Mouse (Mus musculus): ENCODE measurements around the gene Ehmt2. TPM values are rescaled to one million over a fixed set of nuclear protein-coding genes. Genes with fewer than 3 reads are reported as not detected.

The Ehmt2 gene
- total RNA-seq, 2 experiments from 2014 or later, result 162 to 194 TPM

DNA sequence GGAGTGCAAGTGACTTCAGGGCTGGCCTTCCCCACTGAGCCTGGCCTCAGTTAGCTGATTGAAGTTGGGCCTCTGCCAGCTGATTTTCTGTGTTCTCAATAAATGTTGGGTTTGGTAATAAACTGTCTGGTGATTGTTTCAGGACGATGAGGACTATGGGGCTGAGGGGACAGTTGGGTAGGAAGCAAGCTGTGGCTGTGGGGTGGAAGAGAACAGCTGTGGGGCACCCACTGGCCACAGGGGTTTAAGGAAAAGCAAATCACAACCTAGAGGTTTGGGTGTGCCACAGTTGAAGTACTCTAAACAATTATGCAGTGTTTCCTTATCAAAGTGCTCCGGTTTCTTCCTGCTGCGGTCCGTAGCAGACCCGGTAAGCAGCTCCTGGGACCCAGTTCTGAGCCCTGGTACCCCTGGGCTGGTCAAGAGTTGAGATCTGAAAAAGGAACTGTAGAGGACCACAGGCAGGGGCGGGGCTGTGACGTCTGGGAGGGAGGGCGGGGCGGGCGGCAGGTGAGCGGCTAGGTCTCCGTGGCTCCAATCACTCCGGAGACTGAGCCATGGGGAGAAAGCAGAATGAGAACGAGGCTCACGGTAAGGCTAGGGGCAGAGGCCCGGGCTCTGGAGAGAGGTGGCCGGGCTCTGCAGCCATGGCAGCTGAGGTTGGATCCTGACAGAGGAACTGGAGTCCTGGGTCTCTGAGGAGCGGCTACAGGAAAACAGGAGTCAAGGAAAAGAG is 15.8 kb downstream of the Ehmt2 start, which contains the start of gene Slc44a4:
Slc44a4 (plus strand) TSS at position 537 of the 736 bp plus-strand sequence.
- intact Hi-C loops (cut with DNase I), result loop anchor here (5.0 kb wide), 1 partner anchor 57 kb away; no protein-coding TSS in a partner anchor
- no peak for DNase-seq (ENCODE audit: low spot score in 2 of 2)

DNA sequence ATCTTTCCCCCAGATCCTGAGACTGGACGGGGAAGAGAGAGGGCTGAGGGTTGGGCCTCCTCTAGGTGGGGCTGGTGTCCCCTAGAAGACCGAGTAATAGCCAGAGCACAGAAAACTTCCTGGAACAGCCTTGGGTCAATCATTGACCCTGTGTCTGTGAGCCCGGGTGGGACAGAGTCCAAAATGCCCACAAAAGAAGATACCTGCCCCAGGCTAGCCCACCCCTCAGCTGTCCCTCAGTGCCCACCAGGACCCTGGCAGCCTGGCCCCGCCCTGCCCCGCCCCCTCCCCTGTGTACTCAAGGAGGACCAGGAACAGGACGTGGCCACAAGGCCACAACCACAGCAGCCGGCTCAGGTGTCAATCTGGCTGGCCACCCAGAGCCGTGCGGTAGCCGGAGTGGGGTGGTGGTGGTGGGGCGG is 17.2 kb downstream of the Ehmt2 start:
- intact Hi-C loops (cut with DNase I), result no loop called here
- DNase-seq (ENCODE audit: low spot score in 2 of 2), result no peak

DNA sequence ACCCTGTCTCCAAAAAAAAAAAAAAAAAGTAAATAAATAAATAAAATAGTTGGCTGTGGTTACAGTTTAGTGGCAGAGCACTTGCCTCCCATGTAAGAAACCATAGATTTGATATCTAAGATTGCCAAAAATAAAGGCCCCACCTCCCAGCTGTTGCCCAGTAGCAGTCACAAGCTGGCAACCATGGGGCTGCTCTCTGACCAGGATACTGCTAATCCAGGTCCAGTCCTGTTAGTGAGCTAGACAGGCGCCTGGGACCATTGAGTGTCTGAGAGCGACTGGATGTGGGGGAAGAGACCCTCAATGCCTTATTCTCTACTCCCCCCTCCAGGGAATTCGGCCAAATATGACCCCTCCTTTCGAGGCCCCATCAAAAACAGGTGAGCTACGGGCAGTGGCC is 18.0 kb downstream of the Ehmt2 start:
- intact Hi-C loops (cut with DNase I), result no loop called here
- no peak for DNase-seq (ENCODE audit: low spot score in 2 of 2)

DNA sequence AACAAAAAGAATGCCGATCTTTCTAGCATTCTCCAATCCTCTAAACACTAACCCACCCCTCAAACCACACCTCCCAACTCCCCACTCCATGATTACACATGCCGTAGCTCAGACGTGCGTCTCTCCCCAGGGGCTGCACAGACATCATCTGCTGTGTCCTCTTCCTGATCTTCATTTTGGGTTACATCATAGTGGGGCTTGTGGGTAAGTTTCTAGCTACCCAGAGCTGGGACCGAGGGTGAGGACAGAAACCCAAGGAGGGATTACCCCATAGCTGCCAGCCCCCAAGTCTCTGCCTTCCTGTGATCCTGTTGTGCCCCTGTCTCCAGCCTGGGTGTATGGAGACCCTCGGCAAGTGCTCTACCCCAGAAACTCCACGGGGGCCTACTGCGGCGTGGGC is 18.9 kb downstream of the Ehmt2 start:
- intact Hi-C loops (cut with DNase I), result no loop called here
- DNase-seq (ENCODE audit: low spot score in 2 of 2), result no peak

DNA sequence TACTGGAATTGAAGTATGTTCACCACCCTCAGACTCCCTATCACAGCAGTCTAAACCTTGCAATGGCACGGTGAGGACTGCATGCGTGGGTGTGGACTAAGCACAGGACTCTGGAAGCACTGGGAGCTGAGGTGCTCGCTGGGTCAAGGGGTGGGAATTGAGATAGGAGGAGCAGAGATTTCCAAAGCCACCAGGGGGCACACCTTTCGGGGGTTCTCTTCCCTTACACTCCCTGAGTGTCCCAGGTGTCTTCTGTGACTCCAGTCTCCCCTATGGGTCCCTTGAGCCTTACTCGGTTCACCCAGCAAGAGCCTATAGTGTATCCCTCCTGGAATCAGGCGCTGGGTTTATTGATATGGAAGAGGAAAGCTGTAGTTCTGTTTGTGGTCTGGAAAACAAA is 24.7 kb downstream of the Ehmt2 start:
- no peak for DNase-seq (ENCODE audit: low spot score in 2 of 2)
- intact Hi-C loops (cut with DNase I), result no loop called here

DNA sequence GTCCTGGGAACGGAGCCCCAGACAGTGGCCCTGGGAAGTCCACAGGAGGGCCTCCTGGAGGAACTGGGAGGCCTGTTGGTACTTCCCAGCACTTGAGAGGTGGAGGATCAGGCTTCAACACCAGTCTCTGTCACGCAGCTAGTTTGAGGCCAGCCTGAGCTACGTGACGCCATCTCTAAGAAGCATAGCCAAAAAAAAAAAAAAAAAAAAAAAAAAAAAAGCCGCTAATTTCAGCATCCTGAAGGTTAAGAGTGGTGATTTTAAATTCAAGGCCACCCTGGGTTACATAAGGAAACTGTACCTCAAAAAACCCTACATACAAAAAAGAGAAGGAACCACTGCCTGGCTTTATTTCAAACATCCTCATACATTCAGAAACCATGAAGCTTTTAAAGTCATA is 26.0 kb downstream of the Ehmt2 start:
- DNase-seq (ENCODE audit: low spot score in 2 of 2), result no peak
- intact Hi-C loops (cut with DNase I), result no loop called here

DNA sequence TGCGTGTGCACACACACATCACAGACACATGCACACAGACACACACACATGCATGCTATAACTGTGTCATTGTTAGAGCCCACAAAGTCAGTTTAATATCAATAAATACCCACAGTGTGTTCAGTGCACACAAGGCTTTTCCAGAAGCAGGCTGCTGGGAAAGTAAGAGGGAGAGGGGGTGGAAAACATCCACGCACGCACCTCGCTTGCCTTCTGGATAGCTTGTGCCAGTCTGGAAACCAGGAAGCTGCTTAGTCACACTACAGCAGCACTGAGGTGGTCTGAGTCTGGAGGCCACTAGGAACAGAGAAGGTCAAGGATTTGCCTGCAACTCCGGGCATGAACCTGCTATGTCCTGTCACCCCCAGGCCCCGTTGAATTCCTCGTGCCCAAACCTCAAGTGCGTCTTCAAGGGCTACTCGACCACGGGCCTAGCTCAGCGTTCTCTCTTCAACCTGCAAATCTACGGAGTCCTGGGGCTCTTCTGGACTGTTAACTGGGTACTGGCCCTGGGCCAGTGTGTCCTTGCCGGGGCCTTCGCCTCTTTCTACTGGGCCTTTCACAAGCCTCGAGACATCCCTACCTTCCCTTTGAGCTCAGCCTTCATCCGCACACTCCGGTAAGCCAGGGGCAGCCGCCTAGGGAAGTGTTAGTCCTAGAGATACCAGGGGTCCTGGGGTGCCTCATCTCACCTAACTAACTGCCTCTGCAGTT is 29.2 kb downstream of the Ehmt2 start:
- peak; percentile 32 to 39 for DNase-seq (ENCODE audit: low spot score in 2 of 2)
- intact Hi-C loops (cut with DNase I), result no loop called here

DNA sequence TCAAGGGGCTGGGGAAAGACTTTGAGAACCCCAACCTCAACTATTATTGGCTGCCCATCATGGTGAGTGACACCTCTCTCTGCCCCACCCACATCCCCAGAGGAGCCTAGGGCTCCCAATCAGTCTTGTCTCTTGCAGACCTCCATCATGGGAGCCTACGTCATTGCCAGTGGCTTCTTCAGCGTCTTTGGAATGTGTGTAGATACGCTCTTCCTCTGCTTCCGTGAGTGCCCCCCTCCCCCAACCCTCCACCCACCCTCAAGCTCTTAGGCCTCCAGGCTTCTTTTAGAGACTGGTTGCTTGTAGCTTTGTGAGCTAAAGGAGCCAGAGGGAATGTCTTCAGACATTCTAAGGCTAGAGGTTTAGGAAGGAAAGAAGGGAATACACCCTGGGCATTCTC is 30.6 kb downstream of the Ehmt2 start:
- intact Hi-C loops (cut with DNase I), result no loop called here
- DNase-seq (ENCODE audit: low spot score in 2 of 2), result no peak

DNA sequence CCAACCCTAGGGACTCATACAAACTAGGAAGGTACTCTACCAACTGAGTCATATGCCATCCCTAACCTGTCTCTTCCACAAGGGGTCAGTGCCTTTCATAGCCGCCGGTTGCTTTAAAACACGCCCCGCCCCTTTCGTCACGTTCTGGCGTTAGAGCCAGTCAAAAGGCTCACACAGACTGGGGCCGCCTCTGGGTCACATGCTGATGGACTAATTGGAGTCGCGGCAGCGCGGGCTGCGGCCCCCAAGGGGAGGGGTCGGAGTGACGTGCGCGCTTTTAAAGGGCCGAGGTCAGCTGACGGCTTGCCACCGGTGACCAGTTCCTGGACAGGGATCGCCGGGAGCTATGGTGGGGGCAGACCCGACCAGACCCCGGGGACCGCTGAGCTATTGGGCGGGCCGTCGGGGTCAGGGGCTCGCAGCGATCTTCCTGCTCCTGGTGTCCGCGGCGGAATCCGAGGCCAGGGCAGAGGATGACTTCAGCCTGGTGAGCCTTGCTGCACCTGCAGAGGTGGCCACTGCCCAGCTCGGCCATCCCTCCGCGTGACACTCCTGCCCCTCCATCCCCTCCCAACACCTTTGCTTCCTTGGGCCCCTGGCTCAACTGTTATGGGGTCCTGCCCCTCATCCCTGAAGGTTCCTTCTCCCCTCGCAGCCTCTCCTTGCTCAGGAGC is 32.9 kb downstream of the Ehmt2 start, which contains the start of gene Neu1:
Neu1 (plus strand) TSS at position 193 of the 674 bp plus-strand sequence.
- DNase-seq (ENCODE audit: low spot score in 2 of 2), result peak; percentile 95 to 97
- intact Hi-C loops (cut with DNase I), result no loop called here

DNA sequence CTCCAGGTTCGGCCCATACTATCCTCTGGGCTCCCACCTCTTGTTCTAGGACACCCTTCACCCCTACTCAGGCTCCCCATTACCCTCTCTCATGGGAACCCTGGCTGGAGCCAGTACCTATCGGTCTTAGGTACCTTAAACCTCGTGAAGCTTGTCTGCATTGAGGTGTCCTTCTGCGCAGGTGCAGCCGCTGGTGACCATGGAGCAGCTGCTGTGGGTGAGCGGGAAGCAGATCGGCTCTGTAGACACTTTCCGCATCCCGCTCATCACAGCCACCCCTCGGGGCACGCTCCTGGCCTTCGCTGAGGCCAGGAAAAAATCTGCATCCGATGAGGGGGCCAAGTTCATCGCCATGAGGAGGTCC is 33.4 kb downstream of the Ehmt2 start:
- DNase-seq (ENCODE audit: low spot score in 2 of 2), result peak; percentile 43 to 60
- intact Hi-C loops (cut with DNase I), result no loop called here

DNA sequence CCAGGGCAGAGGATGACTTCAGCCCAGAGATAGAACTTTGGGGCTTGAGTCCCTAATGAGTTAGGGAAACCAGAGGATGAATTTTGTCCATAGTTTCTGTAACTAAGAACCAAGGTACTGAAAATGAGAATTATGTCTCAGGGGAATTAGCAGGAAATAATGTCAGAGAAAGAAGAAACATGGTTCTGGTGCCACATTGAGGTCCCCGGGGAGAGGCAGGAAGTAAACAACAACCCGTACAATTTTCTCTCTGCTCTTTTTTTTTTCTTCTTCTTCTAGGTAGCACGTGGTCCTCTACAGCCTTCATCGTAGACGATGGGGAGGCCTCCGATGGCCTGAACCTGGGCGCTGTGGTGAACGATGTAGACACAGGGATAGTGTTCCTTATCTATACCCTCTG is 34.0 kb downstream of the Ehmt2 start:
- intact Hi-C loops (cut with DNase I), result no loop called here
- DNase-seq (ENCODE audit: low spot score in 2 of 2), result no peak

DNA sequence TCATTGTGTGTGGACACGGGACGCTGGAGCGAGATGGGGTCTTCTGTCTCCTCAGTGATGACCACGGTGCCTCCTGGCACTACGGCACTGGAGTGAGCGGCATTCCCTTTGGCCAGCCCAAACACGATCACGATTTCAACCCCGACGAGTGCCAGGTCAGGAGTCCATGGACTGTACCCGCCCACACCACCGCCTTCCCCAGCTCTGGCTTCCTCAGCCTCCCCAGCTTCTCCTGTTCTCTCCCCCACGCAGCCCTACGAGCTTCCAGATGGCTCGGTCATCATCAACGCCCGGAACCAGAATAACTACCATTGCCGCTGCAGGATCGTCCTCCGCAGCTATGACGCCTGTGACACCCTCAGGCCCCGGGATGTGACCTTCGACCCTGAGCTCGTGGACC is 35.8 kb downstream of the Ehmt2 start:
- DNase-seq (ENCODE audit: low spot score in 2 of 2), result no peak
- intact Hi-C loops (cut with DNase I), result no loop called here

DNA sequence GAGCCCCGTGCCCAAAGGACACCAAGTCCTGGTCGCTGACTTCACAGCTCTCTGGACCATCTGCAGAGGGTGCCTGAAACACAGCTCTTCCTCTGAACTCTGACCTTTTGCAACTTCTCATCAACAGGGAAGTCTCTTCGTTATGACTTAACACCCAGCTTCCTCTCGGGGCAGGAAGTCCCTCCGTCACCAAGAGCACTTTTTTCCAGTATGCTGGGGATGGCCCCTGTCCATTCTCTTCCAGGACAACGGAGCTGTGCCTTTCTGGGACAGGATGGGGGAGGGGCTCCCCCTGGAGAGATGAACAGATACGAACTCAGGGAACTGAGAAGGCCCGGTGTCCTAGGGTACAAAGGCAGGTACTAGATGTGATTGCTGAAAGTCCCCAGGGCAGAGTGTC is 36.6 kb downstream of the Ehmt2 start:
- intact Hi-C loops (cut with DNase I), result no loop called here
- no peak for DNase-seq (ENCODE audit: low spot score in 2 of 2)

DNA sequence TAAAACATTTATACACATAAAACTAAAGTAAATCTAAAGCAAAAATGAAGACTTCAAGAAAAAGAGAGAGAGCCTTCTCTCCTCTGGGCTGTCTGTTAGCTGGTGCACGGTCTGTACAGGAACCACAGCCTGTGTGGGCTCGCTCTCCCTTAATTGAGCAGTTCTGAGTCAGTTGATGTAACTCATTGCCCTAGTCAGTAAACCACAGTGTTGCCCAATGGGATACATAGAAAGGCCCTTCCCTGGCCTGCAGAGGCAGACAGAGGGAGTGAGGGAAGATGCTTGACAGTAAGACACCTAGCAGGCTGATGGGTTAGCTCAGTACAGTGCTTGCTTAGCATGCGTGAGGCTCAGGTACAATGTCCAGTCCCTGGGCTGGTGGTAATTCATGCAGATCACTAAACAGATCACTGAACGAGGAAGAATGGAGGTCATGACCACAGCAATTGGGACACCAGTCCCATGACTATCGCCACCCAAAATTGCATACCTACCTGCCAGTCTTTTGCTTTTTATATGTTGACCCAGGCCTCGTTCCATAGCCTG is 39.8 kb downstream of the Ehmt2 start:
- intact Hi-C loops (cut with DNase I), result no loop called here
- no peak for DNase-seq (ENCODE audit: low spot score in 2 of 2)

DNA sequence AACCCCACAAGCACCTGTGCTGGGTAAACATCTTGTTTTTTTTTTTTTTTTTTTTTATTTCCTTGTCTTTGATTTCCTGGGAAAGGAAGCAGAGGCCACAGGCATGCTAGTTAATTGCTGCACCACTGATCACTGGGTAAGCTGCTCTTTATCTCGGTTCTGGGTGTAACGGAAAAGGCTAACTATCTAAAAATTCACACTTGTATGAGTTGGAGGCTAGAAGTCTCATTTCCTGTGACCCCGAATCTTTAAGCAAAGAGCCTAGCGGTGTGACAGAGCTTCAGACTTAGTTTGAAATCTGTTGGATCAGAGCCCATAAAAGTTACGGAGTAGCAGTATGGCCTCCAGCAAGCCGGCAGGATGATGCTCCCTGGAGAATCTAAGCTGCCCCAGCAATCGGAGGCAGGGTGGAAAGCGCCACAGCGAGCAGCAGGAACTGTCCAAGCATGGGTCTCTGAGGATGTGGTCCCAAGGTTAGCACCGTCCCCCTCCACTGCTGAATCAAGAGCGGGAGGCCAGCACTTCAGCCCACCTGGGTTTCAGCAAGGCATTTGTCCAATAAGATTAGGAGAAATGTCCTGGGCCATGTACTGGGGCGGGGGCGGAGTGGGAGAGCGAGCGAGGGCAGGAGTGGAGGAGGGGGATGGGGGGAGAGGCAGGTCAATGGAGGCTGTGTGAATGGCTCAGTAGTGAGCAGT is 43.2 kb downstream of the Ehmt2 start:
- intact Hi-C loops (cut with DNase I), result no loop called here

DNA sequence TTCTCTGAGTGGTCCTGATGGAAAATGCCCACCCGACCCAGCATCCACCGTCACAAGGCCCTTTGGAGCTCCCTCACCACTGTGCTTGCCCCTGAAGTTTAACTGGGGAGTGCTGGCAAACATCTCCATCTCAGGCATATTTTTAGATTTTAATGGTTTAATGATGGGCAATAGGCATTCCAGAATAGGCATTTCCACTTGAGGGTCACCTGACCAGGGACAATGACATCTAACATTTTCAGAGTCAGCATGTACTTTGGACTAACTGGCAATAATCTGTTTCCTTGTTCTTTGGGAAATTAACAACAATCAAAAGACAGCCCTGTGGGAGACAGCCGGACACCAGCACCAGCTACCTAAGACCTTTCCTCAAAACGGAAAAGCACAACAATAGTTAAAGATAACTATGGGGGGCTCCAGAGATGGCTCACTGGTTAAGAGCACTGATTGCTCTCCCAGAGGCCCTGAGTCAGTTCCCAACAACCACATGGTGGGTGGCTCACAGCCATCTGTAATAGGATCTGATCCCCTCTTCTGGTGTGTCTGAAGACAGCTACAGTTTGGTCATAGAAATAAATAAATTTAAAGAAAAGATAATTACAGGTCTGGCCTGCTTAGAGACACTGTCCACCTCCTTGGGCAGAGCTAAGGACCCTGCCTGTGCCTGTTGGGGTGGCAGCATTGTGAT is 45.0 kb downstream of the Ehmt2 start:
- DNase-seq (ENCODE audit: low spot score in 2 of 2), result no peak
- intact Hi-C loops (cut with DNase I), result no loop called here

More for the DNA sequence above, 43.2 kb downstream of the Ehmt2 start:
- no peak for DNase-seq (ENCODE audit: low spot score in 2 of 2)

DNA sequence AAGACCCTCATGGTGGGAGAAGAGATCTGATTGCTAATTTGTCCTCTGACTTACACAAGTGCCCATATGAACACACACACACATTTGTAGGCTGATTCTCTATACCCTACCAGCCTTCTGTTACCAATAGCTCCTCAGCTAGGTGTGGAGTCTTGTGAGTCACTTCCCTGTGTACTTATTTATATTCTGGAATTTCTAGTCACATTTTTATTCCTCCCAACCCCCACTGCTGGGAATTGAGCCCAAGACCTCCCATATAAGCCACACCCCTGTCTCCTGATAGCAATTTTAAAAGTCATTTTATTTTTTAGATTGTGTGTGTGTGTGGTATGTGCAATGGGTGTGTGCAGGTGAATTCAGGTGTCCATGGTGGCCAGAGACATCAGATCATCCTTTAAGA is 46.1 kb downstream of the Ehmt2 start:
- no peak for DNase-seq (ENCODE audit: low spot score in 2 of 2)
- intact Hi-C loops (cut with DNase I), result no loop called here

DNA sequence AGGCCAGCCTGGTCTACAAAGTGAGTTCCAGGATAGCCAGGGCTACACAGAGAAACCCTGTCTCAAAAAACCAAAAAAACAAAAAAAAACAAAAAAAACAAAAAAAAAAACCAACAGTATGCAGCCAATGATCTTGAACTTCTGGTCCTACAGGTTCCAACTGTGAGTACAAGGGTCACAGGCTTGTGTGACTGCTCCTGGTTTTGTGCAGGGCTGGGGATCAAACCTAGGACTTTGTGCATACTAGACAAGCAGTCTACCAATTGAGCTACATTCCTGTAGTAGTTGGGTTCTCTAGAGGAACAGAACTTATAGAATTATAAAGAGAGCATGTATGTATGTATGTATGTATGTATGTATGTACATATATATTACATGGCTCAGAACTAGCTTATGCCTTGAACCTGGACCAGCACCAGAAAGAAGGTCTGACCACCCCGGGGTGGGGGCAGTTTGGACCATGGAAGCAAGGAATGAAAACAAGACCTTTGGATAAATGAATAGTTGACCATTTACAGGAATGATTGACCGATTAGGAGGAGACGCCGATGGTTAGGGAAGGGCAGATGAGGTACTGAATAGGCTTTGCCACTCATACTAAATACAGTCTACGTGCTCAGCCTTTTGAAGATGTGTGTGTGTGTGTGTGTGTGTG is 48.3 kb downstream of the Ehmt2 start:
- intact Hi-C loops (cut with DNase I), result no loop called here

DNA sequence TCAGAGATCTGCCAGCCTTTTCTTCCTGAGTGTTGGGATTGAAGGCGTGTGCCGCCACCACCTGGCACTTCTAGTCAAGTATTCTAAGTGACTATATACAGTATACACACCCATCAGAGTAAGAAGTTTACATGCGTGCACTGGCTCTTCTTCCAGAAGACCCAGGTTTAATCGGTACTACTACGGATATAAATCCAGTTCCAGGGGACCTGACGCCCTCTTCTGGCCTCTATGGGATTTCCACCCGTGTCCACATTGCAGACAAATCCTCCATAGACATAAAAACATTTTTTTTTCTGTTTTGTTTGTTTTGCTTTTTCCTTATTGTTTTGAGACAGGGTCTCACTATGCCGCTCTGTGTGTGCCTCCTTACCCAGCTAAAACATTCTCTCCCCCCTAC is 49.3 kb downstream of the Ehmt2 start:
- no peak for DNase-seq (ENCODE audit: low spot score in 2 of 2)
- intact Hi-C loops (cut with DNase I), result no loop called here

More for the DNA sequence above, 48.3 kb downstream of the Ehmt2 start:
- DNase-seq (ENCODE audit: low spot score in 2 of 2), result no peak
